Mouse (Mus musculus): ENCODE measurements around the gene Galt. TPM values are rescaled to one million over a fixed set of nuclear protein-coding genes. Genes with fewer than 3 reads are reported as not detected.

The Galt gene
- polyA plus RNA-seq, 1 experiment from 2014 or later = 39.6 TPM

DNA sequence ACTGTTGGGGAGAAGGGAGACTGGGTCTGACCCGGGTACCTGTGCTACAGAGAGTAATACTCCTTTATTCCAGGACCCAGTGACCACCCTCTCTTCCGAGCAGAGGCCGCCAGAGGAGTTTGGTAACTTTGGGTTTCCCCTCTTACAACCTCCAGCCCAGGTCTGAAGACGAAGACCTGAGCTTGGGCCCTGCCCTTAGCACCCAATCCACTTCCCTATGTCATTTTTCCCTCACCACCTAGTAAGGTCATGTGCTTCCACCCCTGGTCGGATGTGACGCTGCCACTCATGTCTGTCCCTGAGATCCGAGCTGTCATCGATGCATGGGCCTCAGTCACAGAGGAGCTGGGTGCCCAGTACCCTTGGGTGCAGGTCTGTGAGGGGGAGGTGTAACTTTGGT is 1.4 kb downstream of the Galt start:
- H3K4me1 ChIP-seq (replicated peaks; ENCODE audit: control insufficient read depth, insufficient read depth, low read length) = peaks cover 26% of the 10 kb centered on the region
- ATAC-seq (ENCODE audit: low read depth) = no peak
- peak overlapping the region; percentile 86 for H3K9ac ChIP-seq (ENCODE audit: low read length)
- peak overlapping the region; percentile 93 for H3K4me2 ChIP-seq (ENCODE audit: low read depth, low read length)
- no peaks in the 10 kb centered on the region for H3K36me3 ChIP-seq (ENCODE audit: control insufficient read depth, insufficient read depth, low read length)
- H3K27me3 ChIP-seq (ENCODE audit: control insufficient read depth, insufficient read depth, low read depth, low read length) = no peaks in the 10 kb centered on the region
- no peaks in the 10 kb centered on the region for H3K9me3 ChIP-seq (ENCODE audit: control insufficient read depth, low read length)
- peak overlapping the region; percentile 95; the same call in 1 of the 2 replicates for H3K27ac ChIP-seq (ENCODE audit: low read length)
- peak overlapping the region; percentile 79 for H3K4me3 ChIP-seq (ENCODE audit: low read length)
- WGBS = 70% methylated on average over 8 of the region's 8 CpGs

DNA sequence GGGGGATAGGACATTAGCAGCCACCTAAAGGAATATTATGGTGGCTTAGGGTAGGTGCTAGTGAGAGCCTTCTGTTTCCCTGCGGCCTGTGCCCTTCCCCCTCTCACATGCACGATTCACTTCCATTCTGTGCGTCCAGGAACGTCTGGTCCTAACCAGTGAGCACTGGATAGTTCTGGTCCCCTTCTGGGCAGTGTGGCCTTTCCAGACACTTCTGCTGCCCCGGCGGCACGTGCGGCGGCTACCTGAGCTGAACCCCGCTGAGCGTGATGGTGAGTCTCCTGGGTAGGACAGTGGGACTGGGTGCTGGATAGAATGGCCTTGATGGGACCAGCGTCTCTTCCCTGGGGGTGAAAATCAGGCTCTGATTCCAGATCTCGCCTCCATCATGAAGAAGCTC is 2.3 kb downstream of the Galt start:
- H3K36me3 ChIP-seq (ENCODE audit: control insufficient read depth, insufficient read depth, low read length) = no peaks in the 10 kb centered on the region
- H3K9me3 ChIP-seq (ENCODE audit: control insufficient read depth, low read length) = no peaks in the 10 kb centered on the region
- peaks cover 33% of the 10 kb centered on the region for H3K4me1 ChIP-seq (replicated peaks; ENCODE audit: control insufficient read depth, insufficient read depth, low read length)
- WGBS = 90% methylated on average over 13 of the region's 13 CpGs
- no peak overlapping the region for H3K9ac ChIP-seq (ENCODE audit: low read length)
- ATAC-seq (ENCODE audit: low read depth) = no peak
- no peak overlapping the region for H3K27ac ChIP-seq (ENCODE audit: low read length)
- no peaks in the 10 kb centered on the region for H3K27me3 ChIP-seq (ENCODE audit: control insufficient read depth, insufficient read depth, low read depth, low read length)
- no peak overlapping the region for H3K4me3 ChIP-seq (ENCODE audit: low read length)
- no peak overlapping the region for H3K4me2 ChIP-seq (ENCODE audit: low read depth, low read length)

DNA sequence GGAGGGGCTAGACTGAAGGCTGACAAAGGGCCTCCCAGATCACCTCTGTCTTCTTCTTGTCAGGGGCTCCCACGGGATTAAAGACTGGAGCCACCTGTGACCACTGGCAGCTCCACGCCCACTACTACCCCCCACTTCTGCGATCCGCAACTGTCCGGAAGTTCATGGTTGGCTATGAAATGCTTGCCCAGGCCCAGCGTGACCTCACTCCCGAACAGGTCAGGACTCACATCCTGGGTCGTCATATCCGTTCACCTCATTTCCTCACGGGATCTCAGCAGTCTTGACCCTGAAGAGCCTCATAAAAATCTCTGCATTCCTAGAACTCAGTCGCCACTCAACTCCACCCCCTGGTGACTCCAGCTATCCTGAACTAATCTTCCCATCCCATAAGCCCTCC is 3.0 kb downstream of the Galt start:
- Histone ChIP-seq H3K27ac (ENCODE audit: low read length) (no peak overlapping the region), H3K9me3 (ENCODE audit: control insufficient read depth, low read length) (no peaks in the 10 kb centered on the region), H3K4me1 (replicated peaks; ENCODE audit: control insufficient read depth, insufficient read depth, low read length) (peaks cover 38% of the 10 kb centered on the region), H3K9ac (ENCODE audit: low read length) (no peak overlapping the region), H3K4me2 (ENCODE audit: low read depth, low read length) (no peak overlapping the region), H3K4me3 (ENCODE audit: low read length) (no peak overlapping the region), H3K27me3 (ENCODE audit: control insufficient read depth, insufficient read depth, low read depth, low read length) (no peaks in the 10 kb centered on the region), H3K36me3 (ENCODE audit: control insufficient read depth, insufficient read depth, low read length) (no peaks in the 10 kb centered on the region)
- no peak for ATAC-seq (ENCODE audit: low read depth)
- 78% methylated on average over 11 of the region's 11 CpGs for WGBS

DNA sequence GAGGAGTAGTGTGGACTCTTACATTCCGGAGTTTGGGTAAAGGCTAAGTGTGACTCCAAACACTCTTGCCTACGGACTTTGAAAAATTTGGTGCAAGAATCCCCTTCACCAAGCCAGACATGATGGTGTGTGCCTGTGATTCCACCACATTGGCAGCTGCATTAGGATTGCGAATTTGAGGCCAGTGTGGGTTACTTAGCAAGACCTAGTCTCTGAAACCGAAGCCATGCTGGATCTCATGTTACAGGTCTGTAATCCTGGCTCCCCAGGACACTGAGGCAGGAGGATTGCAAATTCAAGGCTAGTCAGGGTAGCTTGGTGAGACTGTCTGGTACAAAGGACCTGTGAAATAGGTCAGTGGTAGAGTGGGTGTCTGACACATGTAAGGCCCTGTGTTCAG is 3.7 kb downstream of the Galt start:
- Histone ChIP-seq H3K27me3 (ENCODE audit: control insufficient read depth, insufficient read depth, low read depth, low read length) (no peaks in the 10 kb centered on the region), H3K9ac (ENCODE audit: low read length) (no peak overlapping the region), H3K27ac (ENCODE audit: low read length) (no peak overlapping the region), H3K4me1 (replicated peaks; ENCODE audit: control insufficient read depth, insufficient read depth, low read length) (peaks cover 38% of the 10 kb centered on the region), H3K4me3 (ENCODE audit: low read length) (no peak overlapping the region), H3K9me3 (ENCODE audit: control insufficient read depth, low read length) (no peaks in the 10 kb centered on the region), H3K4me2 (ENCODE audit: low read depth, low read length) (no peak overlapping the region), H3K36me3 (ENCODE audit: control insufficient read depth, insufficient read depth, low read length) (no peaks in the 10 kb centered on the region)
- ATAC-seq (ENCODE audit: low read depth) = no peak
- WGBS = 86% methylated on average over 4 of the region's 4 CpGs

DNA sequence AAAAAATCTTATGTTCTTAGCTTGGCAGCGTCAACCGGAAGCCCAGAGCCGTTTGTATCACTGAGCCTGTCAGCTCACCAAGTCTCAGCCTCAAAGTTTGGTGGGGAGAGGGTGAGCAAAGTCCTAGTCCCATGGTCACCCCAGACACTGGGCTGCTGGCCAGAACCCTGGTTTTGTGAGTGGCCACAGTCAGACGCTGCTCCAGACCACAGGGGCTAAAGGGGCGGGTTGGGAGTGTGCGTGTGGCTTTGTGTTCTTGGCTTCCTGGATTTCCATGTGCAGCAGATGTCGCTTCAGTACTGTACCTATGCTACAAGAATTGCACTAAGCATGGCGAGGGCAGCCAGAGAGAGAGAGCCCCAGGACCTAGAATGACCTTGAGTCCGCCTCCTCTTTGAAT is 4.2 kb downstream of the Galt start:
- Histone ChIP-seq H3K4me3 (ENCODE audit: low read length) (no peak overlapping the region), H3K9ac (ENCODE audit: low read length) (no peak overlapping the region; the same call in 1 of the 2 replicates), H3K4me1 (replicated peaks; ENCODE audit: control insufficient read depth, insufficient read depth, low read length) (peaks cover 38% of the 10 kb centered on the region), H3K9me3 (ENCODE audit: control insufficient read depth, low read length) (no peaks in the 10 kb centered on the region), H3K4me2 (ENCODE audit: low read depth, low read length) (no peak overlapping the region), H3K27me3 (ENCODE audit: control insufficient read depth, insufficient read depth, low read depth, low read length) (no peaks in the 10 kb centered on the region), H3K36me3 (ENCODE audit: control insufficient read depth, insufficient read depth, low read length) (no peaks in the 10 kb centered on the region), H3K27ac (ENCODE audit: low read length) (peak overlapping the region; percentile 94)
- no peak for ATAC-seq (ENCODE audit: low read depth)
- WGBS = 68% methylated on average over 9 of the region's 9 CpGs

DNA sequence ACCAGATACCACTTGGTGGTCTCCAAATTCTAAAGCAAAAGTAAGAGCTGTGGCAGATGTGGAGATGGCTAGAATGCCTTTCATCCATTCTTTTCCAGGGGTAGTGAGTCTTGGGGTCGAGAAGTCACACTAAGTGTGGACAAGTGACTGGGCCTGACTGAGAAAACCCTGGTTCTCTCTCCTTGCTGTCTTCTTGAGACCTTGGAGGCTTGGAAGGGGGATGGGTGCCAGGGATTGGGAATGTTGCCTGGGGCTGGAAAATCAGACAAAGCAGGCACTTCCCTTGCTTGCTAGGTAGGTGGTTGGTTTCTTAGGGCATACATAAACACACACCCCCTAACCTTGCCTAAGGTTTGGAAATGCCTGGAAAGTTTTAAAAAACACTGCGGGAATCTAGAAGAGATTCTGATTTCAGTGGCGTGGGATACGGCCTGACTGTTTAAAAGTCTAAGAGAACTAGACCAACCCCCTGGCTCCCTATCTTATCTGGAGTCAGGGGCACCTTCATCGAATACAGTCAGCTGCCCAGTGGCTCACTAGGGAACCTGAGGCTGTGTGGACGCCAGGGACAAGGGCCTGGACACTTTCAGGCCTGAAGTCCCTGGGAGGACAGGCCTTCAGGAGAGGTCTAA is 4.7 kb downstream of the Galt start:
- Histone ChIP-seq H3K4me3 (ENCODE audit: low read length) (peak overlapping the region; percentile 62), H3K9me3 (ENCODE audit: control insufficient read depth, low read length) (no peaks in the 10 kb centered on the region), H3K4me1 (replicated peaks; ENCODE audit: control insufficient read depth, insufficient read depth, low read length) (peaks cover 36% of the 10 kb centered on the region), H3K4me2 (ENCODE audit: low read depth, low read length) (peak overlapping the region; percentile 74), H3K36me3 (ENCODE audit: control insufficient read depth, insufficient read depth, low read length) (no peaks in the 10 kb centered on the region), H3K9ac (ENCODE audit: low read length) (peak overlapping the region; percentile 68), H3K27ac (ENCODE audit: low read length) (peak overlapping the region; percentile 94), H3K27me3 (ENCODE audit: control insufficient read depth, insufficient read depth, low read depth, low read length) (no peaks in the 10 kb centered on the region)
- no peak for ATAC-seq (ENCODE audit: low read depth)
- WGBS = 25% methylated on average over 6 of the region's 6 CpGs

DNA sequence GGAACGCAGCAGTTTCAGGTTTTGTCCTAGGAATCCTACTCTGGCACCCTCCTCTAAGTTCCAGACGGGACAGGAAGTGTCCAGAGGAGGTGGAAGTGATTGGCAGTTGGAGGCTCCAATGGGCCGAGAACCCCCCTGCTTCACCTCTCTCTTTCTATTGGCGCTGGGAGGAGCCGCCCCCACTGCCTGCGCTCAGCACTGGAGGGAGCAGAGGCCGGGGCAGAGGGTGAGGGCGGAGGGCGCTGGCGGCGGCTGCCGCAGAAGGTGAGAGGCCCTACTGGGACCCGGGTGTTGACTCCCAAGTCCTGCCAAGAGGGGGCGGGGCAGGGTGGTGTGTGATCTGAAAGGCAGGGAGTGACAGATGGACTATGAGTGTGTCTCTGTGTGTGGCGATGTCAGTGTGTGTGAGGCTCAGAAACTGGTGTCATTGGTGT is 5.3 kb downstream of the Galt start:
- no peaks in the 10 kb centered on the region for H3K9me3 ChIP-seq (ENCODE audit: control insufficient read depth, low read length)
- ATAC-seq (ENCODE audit: low read depth) = peak; percentile 93
- H3K4me3 ChIP-seq (ENCODE audit: low read length) = peak overlapping the region; percentile 62
- H3K36me3 ChIP-seq (ENCODE audit: control insufficient read depth, insufficient read depth, low read length) = no peaks in the 10 kb centered on the region
- 0% methylated on average over 15 of the region's 15 CpGs for WGBS
- H3K9ac ChIP-seq (ENCODE audit: low read length) = peak overlapping the region; percentile 68
- peak overlapping the region; percentile 94 for H3K27ac ChIP-seq (ENCODE audit: low read length)
- H3K4me2 ChIP-seq (ENCODE audit: low read depth, low read length) = peak overlapping the region; percentile 74
- no peaks in the 10 kb centered on the region for H3K27me3 ChIP-seq (ENCODE audit: control insufficient read depth, insufficient read depth, low read depth, low read length)
- peaks cover 33% of the 10 kb centered on the region for H3K4me1 ChIP-seq (replicated peaks; ENCODE audit: control insufficient read depth, insufficient read depth, low read length)

DNA sequence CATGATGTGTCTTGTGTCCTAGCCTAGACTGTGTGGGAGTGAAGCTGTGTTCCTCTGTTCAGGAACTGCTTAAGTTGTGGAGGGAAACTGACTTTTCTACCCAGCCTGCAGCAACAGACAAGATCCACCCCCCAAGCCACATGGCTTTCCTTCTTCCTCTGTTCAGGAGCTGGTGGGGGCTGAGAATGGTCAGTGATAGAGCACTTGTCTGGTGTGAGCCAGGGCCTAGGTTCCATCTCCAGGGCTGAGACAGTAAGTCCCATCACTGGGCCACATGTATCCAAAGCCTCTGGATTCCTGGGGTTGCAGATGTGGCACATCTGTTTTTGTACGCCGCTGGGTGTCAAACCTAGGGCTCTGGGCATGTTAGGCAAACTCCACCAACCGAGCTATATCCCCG is 5.9 kb downstream of the Galt start:
- no peaks in the 10 kb centered on the region for H3K27me3 ChIP-seq (ENCODE audit: control insufficient read depth, insufficient read depth, low read depth, low read length)
- H3K9ac ChIP-seq (ENCODE audit: low read length) = peak overlapping the region; percentile 68
- ATAC-seq (ENCODE audit: low read depth) = peak; percentile 16; the same call in 1 of the 2 replicates
- peak overlapping the region; percentile 94 for H3K27ac ChIP-seq (ENCODE audit: low read length)
- peaks cover 33% of the 10 kb centered on the region for H3K4me1 ChIP-seq (replicated peaks; ENCODE audit: control insufficient read depth, insufficient read depth, low read length)
- H3K9me3 ChIP-seq (ENCODE audit: control insufficient read depth, low read length) = no peaks in the 10 kb centered on the region
- whole genome bisulfite sequencing = 49% methylated on average over 4 of the region's 4 CpGs
- H3K36me3 ChIP-seq (ENCODE audit: control insufficient read depth, insufficient read depth, low read length) = no peaks in the 10 kb centered on the region
- peak overlapping the region; percentile 74 for H3K4me2 ChIP-seq (ENCODE audit: low read depth, low read length)
- peak overlapping the region; percentile 62 for H3K4me3 ChIP-seq (ENCODE audit: low read length)

DNA sequence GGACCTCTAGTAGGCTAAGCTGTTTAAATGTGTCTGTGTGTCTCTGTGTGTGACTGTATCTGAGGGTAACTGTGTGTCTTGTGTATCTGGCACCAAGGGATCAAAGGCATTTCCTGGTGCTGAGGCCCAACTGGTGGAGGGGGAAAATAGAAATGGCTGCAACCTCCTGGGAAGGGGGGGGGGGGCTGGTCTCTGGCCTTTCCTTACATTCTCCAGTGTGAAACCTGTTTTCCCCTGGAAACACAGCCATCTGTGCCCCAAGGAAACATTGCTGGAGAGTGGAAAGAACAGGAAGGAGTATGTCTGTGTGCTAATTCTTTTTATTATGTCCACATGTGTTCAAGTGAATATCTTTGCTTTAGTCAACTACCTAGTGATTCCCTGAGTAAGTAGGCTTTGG is 6.7 kb downstream of the Galt start:
- Histone ChIP-seq H3K27me3 (ENCODE audit: control insufficient read depth, insufficient read depth, low read depth, low read length) (no peaks in the 10 kb centered on the region), H3K9me3 (ENCODE audit: control insufficient read depth, low read length) (no peaks in the 10 kb centered on the region), H3K36me3 (ENCODE audit: control insufficient read depth, insufficient read depth, low read length) (no peaks in the 10 kb centered on the region), H3K27ac (ENCODE audit: low read length) (peak overlapping the region; percentile 94), H3K4me2 (ENCODE audit: low read depth, low read length) (peak overlapping the region; percentile 74), H3K9ac (ENCODE audit: low read length) (peak overlapping the region; percentile 68), H3K4me3 (ENCODE audit: low read length) (peak overlapping the region; percentile 62), H3K4me1 (replicated peaks; ENCODE audit: control insufficient read depth, insufficient read depth, low read length) (peaks cover 28% of the 10 kb centered on the region)
- no peak for ATAC-seq (ENCODE audit: low read depth)
